Mouse (Mus musculus) spleen, adult 2 months (tissue): ENCODE data around the gene Ccdc149. TPM values are rescaled to one million over a fixed set of nuclear protein-coding genes. Genes with fewer than 3 reads are reported as not detected.

ENCODE experiments used
- DNase-seq, 2 experiments: peaks; one replicate each; pipeline versions ENCODE4 v3.0.0 to v3.0.0-alpha.2; 2012 to 2021; ENCODE audit warnings: low spot score in 2 of 2, low read depth in 1 of 2
- H3K27ac ChIP-seq: fragments of 200-500 bp; 2 replicates; pipeline ENCODE4 v1.5.1; 2012; ENCODE audit warnings: low read length, inconsistent platforms; ENCODE audit not compliant: insufficient read depth
- H3K27me3 ChIP-seq: fragments of 200-500 bp; 2 replicates; pipeline ENCODE4 v1.6.1; 2012; ENCODE audit warnings: mild to moderate bottlenecking, moderate library complexity, low read length, inconsistent platforms; ENCODE audit not compliant: control insufficient read depth, insufficient read depth
- H3K36me3 ChIP-seq: fragments of 200-500 bp; 2 replicates; pipeline ENCODE4 v1.6.1; 2012; ENCODE audit warnings: mild to moderate bottlenecking, low read length, inconsistent platforms; ENCODE audit not compliant: control insufficient read depth, insufficient read depth
- H3K4me1 ChIP-seq: fragments of 200-500 bp; 2 replicates; pipeline ENCODE4 v1.6.1; 2011; ENCODE audit warnings: inconsistent platforms; ENCODE audit not compliant: control insufficient read depth, insufficient read depth, insufficient read length
- H3K4me3 ChIP-seq: fragments of 200-500 bp; 2 replicates; pipeline ENCODE4 v1.5.1; 2011; ENCODE audit warnings: mild to moderate bottlenecking, inconsistent platforms; ENCODE audit not compliant: insufficient read depth, insufficient read length; ENCODE audit errors: extremely low read depth
- CTCF ChIP-seq: fragments of 200-500 bp; IDR thresholded peaks from 2 replicates; pipeline ENCODE4 v1.5.1; 2011; ENCODE audit warnings: mild to moderate bottlenecking, inconsistent platforms; ENCODE audit not compliant: insufficient read depth, insufficient read length, insufficient replicate concordance; ENCODE audit errors: extremely low read depth
- POLR2A ChIP-seq: fragments of 200-500 bp; IDR thresholded peaks from 2 replicates; pipeline ENCODE4 v1.6.1; 2011; ENCODE audit warnings: low read depth, low read length, inconsistent platforms
- WGBS: fragments of 180-500 bp; shearing (Covaris S2); methylation state at CpG from one replicate; pipeline ENCODE4 v1.1.7; 2018; 5-methylcytosine and 5-hydroxymethylcytosine counted together
- polyA plus RNA-seq: library from polyadenylated mRNA; depleted of rRNA; stranded (reverse); fragments of >200 nt; gene quantifications from 2 replicates; pipeline ENCODE4 v1.2.3, GENCODE M21; 2012; rRNA removed

Ccdc149 gene
- polyA plus RNA-seq, 1 experiment = 0.40 TPM

DNA sequence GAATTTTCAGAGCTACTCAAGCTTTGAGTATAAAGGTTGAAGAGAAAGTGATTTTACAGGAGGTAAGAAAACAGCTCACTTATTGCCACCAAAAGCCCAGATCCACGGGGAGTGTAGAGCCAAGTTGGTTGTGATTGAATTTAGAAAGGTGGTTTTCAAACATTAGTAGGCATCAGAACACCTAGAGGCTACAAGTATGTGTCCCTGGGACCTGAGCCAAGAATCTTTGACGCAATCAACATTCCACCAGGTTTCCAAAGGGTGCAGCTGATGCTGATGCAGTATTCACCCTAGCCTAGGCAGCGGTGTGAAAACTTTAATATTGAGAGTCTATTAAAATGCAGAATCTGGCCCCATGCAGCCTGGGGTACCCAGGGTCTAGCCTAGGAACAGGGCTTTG, 135.7 kb downstream of the Ccdc149 start:
- no peaks in the 10 kb centered on the region for H3K4me1 ChIP-seq
- H3K27ac ChIP-seq = no peak overlapping the region
- DNase-seq = no peak
- H3K4me3 ChIP-seq = no peak overlapping the region
- TF ChIP-seq CTCF (no peak), POLR2A (no peak)
- H3K36me3 ChIP-seq = no peaks in the 10 kb centered on the region
- no peaks in the 10 kb centered on the region for H3K27me3 ChIP-seq
- 79% methylated on average over 3 of the region's 3 CpGs for WGBS

- Histone ChIP-seq H3K27me3 (no peaks in the 10 kb centered on the region), H3K36me3 (no peaks in the 10 kb centered on the region), H3K4me1 (no peaks in the 10 kb centered on the region), H3K4me3 (no peak overlapping the region), H3K27ac (no peak overlapping the region)
- DNase-seq = no peak
- TF ChIP-seq CTCF (no peak), POLR2A (no peak)
- 52% methylated on average over 8 of the region's 8 CpGs for WGBS
Measured at GRCm38 (mm10) chr5:52332120-52332519, 139.2 kb downstream of the Ccdc149 start.

Other genes starting within 250 kb of the Ccdc149 start
- gene Sod3, start 107.7 kb downstream of the Ccdc149 start, polyA plus RNA-seq = 40.4 and 44.9 TPM in 2 replicates
- gene Lgi2, start 94.9 kb upstream of the Ccdc149 start, polyA plus RNA-seq = 0.12 and 0.18 TPM in 2 replicates
- 2.3 and 3.1 TPM in 2 replicates for gene Sepsecs, start 198.2 kb upstream of the Ccdc149 start, polyA plus RNA-seq